Mouse (Mus musculus) adrenal gland, adult 8-10 months (tissue): ENCODE results near the gene Cul7. TPM values are rescaled to one million over a fixed set of nuclear protein-coding genes. Genes with fewer than 3 reads are reported as not detected.

Experiments
- DNase-seq: peaks from one replicate; pipeline ENCODE4 v3.0.0; 2022
- total RNA-seq, 4 experiments: library from RNA; stranded (reverse); gene quantifications; 2 replicates each; pipeline ENCODE4 v1.2.4; 2022

Cul7 gene
- total RNA-seq, 4 experiments from 2014 or later, result 42.0 to 53.5 (median 47.2) TPM

DNA sequence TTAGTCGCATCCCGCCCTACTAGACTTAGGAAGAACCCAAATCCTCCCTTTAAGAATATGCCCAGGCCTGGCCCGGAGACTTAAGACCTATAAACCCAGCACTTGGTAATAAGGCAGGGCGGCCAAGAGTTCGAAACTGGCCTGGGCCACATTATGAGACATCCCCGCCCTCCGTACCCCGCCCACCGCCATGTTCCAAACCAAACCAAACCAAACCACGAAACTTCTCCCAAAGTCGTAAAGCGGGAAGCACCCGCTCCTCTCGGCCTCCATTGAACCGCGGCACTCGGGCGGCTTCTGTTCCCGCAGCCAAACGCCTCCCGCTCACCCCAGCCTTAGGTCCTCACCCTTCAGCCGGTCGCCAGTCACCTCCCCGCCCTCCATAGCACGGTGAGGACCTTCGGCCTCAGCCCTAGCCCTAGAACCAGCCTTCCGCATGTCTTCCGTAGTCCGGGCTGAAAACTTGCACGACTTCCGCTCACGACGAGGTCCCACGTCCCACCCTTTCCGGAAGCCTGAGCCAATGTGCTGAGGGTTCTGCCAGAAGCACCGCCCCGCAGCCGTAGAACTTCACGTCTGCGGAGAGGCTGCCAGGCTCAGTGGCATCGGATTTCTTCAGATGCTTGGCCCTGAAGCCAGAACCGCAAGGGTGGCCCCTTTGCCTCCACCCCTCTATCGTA lies 23.9 kb downstream of the Cul7 start, which contains the start of gene Rrp36:
TSS of gene Rrp36 (minus strand) at position 503 of the 680 bp plus-strand sequence.
- DNase-seq, result peak; percentile 88

- no peak for DNase-seq
Observed at GRCm38 (mm10) chr17:46674530-46675283, 24.6 kb downstream of the Cul7 start.

GRCm38 (mm10) chr17:46678416-46678815 lies 28.3 kb downstream of the Cul7 start, which contains the start of gene Mea1:
Gene Mea1 (plus strand): TSS chr17:46678793.
- DNase-seq, result no peak

DNA sequence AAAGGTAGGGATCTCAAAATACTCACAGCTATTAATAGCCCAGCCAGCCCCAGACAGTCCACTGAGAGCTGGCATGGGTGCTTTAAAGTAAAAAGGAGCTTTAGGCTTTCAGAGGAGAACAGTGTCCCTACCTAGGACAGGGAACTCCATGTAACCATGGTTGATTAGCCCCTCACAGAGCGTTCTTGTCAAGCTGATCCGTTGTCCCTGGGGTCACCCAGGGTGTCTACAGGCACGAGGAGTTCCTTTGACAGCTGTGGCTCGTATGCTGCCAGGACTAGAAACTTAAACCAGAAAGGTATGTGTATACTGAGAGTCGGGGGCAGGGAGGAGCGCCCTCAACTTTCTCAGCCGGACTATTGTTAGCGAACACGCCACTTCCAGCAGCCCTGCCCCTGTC lies 28.8 kb downstream of the Cul7 start:
- no peak for DNase-seq

GRCm38 (mm10) chr17:46679843-46680759 lies 30.0 kb downstream of the Cul7 start:
- no peak for DNase-seq

DNA sequence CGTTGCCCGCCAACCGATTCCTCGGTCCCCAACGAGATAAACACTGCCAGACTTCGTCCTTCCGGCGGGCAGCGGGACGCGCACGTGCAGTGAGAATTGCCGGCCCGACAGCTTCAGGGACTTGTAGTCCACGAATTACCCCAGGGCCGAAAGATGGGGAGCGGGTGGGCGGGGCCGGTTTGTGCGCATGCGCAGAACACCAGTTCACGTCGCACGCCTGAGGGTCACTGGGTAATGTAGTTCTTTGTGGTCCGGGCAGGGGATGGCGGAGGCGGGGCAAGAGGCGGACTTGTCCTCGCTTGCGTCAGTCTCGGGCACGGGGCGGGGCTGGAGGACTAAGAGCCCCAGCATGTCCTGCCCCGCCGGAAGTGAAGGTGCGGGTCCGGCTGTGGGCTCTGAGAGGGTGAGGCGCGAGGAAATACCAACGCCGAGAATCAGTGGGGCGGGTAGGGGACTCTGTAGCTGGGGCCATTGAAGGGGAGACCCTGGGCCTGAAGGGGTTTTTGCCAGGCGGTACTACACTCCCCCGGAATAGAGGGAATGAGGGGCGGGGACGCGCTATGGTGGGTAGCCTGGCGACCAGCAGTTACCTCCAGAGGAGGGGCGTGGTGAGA lies 30.7 kb downstream of the Cul7 start, which contains the start of gene Klhdc3:
TSS of gene Klhdc3 (minus strand) at position 155 of the 614 bp plus-strand sequence.
- DNase-seq, result peak; percentile 96

DNA sequence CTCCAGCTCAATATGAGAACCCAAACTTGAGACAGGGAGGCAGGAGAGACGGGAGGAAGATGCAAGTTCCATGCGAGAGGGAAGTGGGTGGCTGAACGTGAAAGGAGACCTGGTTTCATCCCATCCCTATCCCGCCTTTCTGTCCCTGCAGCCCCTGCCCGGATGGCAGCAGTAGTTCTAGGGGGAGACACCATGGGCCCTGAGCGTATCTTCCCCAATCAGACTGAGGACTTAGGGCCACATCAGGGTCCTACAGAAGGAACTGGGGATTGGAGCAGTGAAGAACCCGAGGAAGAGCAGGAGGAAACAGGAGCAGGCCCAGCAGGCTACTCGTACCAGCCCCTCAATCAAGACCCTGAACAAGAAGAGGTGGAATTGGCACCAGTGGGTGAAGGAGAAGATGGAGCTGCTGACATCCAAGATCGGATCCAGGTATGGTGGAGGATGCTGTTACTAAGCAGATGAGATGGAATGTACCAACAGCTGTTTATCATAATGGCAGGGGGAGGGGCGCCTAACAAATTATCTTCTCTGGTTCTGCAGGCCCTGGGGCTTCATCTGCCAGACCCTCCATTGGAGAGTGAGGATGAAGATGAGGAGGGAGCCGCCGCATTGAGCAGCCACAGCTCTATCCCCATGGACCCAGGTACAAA lies 31.5 kb downstream of the Cul7 start:
- DNase-seq, result no peak

GRCm38 (mm10) chr17:46682654-46683389 lies 32.7 kb downstream of the Cul7 start:
- no peak for DNase-seq

- no peak for DNase-seq
Observed at GRCm38 (mm10) chr17:46685913-46686312, 35.8 kb downstream of the Cul7 start.

DNA sequence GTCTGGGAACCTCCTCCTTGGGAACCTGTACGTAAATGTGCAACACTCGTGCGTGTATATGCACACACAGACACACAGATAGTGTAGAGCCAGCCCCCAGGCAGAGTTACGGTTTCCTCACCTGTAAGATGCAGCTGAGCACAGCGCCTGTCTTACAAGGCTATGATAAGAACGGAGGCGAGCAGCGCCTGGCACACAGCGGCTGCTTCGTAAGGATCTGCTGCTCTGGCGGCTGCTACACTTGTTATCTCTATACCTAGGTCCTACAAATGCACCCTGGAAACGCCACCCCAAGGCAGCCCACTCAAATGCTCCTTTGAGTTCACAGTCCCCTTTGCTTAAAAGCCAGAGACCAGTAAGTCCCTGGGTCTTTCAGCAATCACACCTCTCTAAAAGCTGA lies 40.5 kb downstream of the Cul7 start:
- DNase-seq, result no peak

GRCm38 (mm10) chr17:46691390-46691789 lies 41.3 kb downstream of the Cul7 start:
- DNase-seq, result no peak

DNA sequence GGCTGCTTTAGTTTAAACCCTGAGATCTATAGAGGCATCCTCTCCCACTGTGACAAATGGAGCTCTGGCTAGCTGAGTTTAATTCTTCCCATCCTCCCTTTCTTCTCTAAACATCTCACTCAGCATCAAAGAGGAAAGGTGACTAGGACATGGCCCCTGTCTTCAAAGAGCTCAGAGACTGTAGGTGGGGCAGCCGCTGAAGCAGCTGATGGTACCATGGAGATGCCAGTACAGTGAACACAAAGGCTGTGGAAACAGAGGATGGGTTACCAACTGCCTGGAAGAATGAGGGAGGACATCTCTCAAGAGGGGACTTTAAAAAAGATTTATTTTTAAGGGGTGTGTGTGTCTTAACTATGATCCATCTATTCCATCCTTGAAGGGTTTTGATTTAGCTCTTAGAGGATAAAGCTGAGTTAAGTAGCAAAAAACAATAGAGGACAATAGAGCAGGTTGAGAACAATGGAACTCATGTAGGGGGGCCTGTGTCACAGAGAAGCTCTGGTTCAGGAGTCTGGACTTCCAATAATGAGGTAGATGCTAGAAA lies 44.5 kb downstream of the Cul7 start:
- no peak for DNase-seq

DNA sequence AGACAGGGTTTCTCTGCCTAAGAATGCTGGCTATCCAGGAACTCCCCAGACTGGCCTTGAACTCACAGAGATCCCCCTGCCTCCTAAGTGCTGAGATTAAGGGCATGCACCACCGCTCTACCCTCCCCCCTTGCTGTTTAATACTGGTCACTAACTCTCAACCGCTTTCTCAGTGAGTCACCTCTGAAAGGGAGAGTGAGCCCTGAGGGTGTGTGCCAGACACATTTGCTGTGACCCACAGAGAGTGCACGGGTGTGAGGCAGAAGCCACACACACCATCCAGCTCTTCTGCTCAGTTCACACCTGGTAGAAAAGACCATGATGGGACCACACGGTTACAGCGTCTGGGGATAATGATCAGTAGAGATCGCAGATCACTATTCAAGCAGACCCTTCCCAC lies 48.4 kb downstream of the Cul7 start:
- DNase-seq, result no peak

DNA sequence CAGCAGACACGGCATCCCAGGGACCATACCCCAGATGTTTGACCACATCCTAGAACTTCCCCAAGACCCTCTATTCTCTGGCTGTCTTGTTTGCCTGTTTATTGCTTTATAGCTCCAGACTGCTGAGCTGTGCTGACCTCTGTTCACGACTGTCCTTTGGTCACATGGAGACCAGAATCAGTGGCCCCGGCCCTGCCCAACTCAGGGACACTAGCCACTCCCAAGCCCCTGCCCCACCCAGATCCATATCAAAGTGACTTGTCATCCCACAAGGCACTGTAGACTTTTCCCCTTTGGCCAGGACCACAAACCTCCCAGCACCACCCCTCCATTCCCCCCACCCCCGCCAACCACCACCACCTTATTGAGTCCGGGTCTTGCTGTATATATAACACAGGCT lies 49.1 kb downstream of the Cul7 start:
- no peak for DNase-seq

GRCm38 (mm10) chr17:46699912-46700311 lies 49.8 kb downstream of the Cul7 start:
- DNase-seq, result no peak

DNA sequence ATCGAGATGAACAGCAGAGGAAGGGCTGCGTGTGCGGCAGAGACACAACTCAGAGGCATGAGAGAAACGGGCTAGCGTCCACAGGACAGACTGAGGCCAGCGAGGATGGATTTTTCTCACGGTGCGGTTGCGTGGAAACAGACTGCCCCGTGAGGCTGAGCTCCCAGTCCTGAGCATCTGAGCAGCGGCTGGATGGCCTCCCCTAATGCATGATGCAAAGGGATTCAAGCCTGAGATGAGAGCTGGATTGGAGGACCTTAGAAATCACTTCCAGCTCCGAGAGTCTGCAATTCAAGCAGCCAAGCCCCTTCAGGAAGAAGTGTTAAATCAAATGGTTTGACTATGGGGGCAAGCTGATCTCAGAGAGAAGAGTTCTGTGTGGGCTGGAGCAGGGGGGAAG lies 51.4 kb downstream of the Cul7 start:
- DNase-seq, result no peak

GRCm38 (mm10) chr17:46702100-46702499 lies 52.0 kb downstream of the Cul7 start:
- DNase-seq, result no peak

DNA sequence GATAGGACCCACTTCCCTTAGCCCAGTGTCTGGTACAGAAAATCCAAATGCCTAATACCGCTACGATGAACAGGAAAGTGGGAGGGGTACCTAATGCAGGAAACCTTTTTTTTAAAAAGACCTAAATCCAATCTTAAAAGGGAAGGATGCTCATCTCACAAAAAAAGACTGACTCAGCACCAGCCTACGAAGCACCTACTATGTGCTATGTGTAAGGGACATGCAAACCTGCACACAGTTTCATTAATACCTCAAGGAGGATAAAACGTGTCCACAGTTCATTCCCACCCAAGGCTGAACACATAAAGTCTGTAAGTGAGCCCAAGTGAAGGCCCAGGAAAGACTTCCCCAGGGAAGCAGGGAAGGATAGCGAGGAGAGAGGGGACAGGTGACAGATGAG lies 52.4 kb downstream of the Cul7 start:
- no peak for DNase-seq

- DNase-seq, result no peak
Observed at GRCm38 (mm10) chr17:46703971-46704886, 54.1 kb downstream of the Cul7 start.
